In genomic region chr11:103120315-103120714, GRCm38 (mm10) we compare ENCODE assay signal across 19 mouse cellular contexts. TPM values are rescaled to one million over a fixed set of nuclear protein-coding genes. Genes with fewer than 3 reads are reported as not detected.
DNase-seq lines count a peak whose midpoint lies in the region; ATAC-seq and TF ChIP-seq lines count a peak whose summit lies in the region.
"Had no signal": no experiment of that assay in that cellular context is flagged by ENCODE, and none has a peak within 500 bp of the region (broad histone marks: within the 10 kb centered on the region; RNA-seq: fewer than 3 reads in every experiment).

No protein-coding gene starts in this region.

- H3K27ac ChIP-seq in heart, embryonic 13.5 days (replicated peaks) = no peak overlapping the region
- H3K27ac ChIP-seq in liver, embryonic 11.5 days (ENCODE audit: low read depth, low read length) = no peak overlapping the region
- H3K27ac ChIP-seq: limb, embryonic 10.5 days; liver, embryonic 12.5 days; macrophage; midbrain, embryonic 12.5 days had no signal

- no peak overlapping the region for H3K4me3 ChIP-seq in heart, embryonic 13.5 days
- H3K4me3 ChIP-seq in myocyte = no peak overlapping the region
- H3K4me3 ChIP-seq in liver, embryonic 11.5 days (ENCODE audit: low read depth, low read length) = no peak overlapping the region
- H3K4me3 ChIP-seq: erythroblast, embryonic 14.5 days; limb, embryonic 10.5 days; liver, embryonic 12.5 days; midbrain, embryonic 12.5 days had no signal

- peaks cover 19% of the 10 kb centered on the region for H3K4me1 ChIP-seq in heart, embryonic 13.5 days
- H3K4me1 ChIP-seq in liver, embryonic 11.5 days (replicated peaks; ENCODE audit: control insufficient read depth, insufficient read depth, low read length) = peaks cover 18% of the 10 kb centered on the region

- no peaks in the 10 kb centered on the region for H3K9me3 ChIP-seq in heart, embryonic 13.5 days
- no peaks in the 10 kb centered on the region for H3K9me3 ChIP-seq in liver, embryonic 11.5 days (ENCODE audit: control insufficient read depth, low read length)
- H3K9me3 ChIP-seq: limb, embryonic 10.5 days; liver, embryonic 12.5 days; midbrain, embryonic 12.5 days had no signal

- H3K79me2 ChIP-seq in myocyte (ENCODE audit: control insufficient read depth, insufficient read depth) = peaks cover 22% of the 10 kb centered on the region

- H3K4me2 ChIP-seq in heart, embryonic 13.5 days = 0 out of 2 replicates have a peak overlapping the region, but pooled peaks have one; percentile 11
- peak overlapping the region; percentile 15 for H3K4me2 ChIP-seq in myocyte (ENCODE audit: low read depth)
- H3K4me2 ChIP-seq in liver, embryonic 11.5 days = no peak overlapping the region
- H3K4me2 ChIP-seq: liver, embryonic 12.5 days; midbrain, embryonic 12.5 days had no signal

- H3K27me3 ChIP-seq in heart, embryonic 13.5 days (replicated peaks) = no peaks in the 10 kb centered on the region
- no peaks in the 10 kb centered on the region for H3K27me3 ChIP-seq in myocyte (ENCODE audit: control insufficient read depth, insufficient read depth, insufficient read length)
- no peaks in the 10 kb centered on the region for H3K27me3 ChIP-seq in liver, embryonic 11.5 days (replicated peaks; ENCODE audit: control insufficient read depth, insufficient read depth, low read length)
- H3K27me3 ChIP-seq: CH12.LX; liver, embryonic 12.5 days; midbrain, embryonic 12.5 days had no signal

- H3ac ChIP-seq in myocyte (ENCODE audit: control insufficient read depth, insufficient read length) = no peak overlapping the region

- H3K36me3 ChIP-seq in heart, embryonic 13.5 days = no peaks in the 10 kb centered on the region
- no peaks in the 10 kb centered on the region for H3K36me3 ChIP-seq in myocyte (ENCODE audit: control insufficient read depth, insufficient read depth)
- H3K36me3 ChIP-seq in liver, embryonic 11.5 days (ENCODE audit: control insufficient read depth, insufficient read depth, low read length) = no peaks in the 10 kb centered on the region
- H3K36me3 ChIP-seq: limb, embryonic 10.5 days; liver, embryonic 12.5 days; midbrain, embryonic 12.5 days had no signal

- TF ChIP-seq POLR2A in myocyte (IDR thresholded peaks at IDR 0.05; ENCODE audit: insufficient read length, low read depth) = no peak

- H3K9ac ChIP-seq in heart, embryonic 13.5 days = no peak overlapping the region
- H3K9ac ChIP-seq in liver, embryonic 11.5 days (ENCODE audit: low read depth, low read length) = no peak overlapping the region
- H3K9ac ChIP-seq: liver, embryonic 12.5 days; midbrain, embryonic 12.5 days had no signal

- 52% methylated on average over 5 of the region's 5 CpGs for WGBS in heart, embryonic 13.5 days
- WGBS in liver, embryonic 11.5 days = 71% methylated on average over 5 of the region's 5 CpGs

- intact Hi-C loops in heart, postnatal 14 days (cut with DNase I) = no loop called here

- peak; percentile 30 for DNase-seq in adrenal gland, postnatal 14 days
- DNase-seq in adrenal gland, adult 8-10 months = no peak
- DNase-seq in heart, postnatal 14 days = no peak
- DNase-seq in lung, postnatal 10 days = peak; percentile 60
- no peak for DNase-seq in lung, adult 18-20 months
- DNase-seq in liver, embryonic 11.5 days (ENCODE audit: low spot score) = no peak
- DNase-seq: adrenal gland, postnatal 25 days; cerebellum, postnatal 10 days; thymus, postnatal 4 days had no signal

- no peak for ATAC-seq in heart, embryonic 13.5 days (ENCODE audit: extremely low read depth, insufficient number of reproducible peaks, low FRiP score, low TSS enrichment)
- ATAC-seq in liver, embryonic 11.5 days (replicated peaks; ENCODE audit: low FRiP score) = no peak
- ATAC-seq: forebrain, embryonic 16.5 days; intestine, embryonic 16.5 days; liver, embryonic 12.5 days had no signal

TF ChIP-seq in myocyte, 11 proteins besides CTCF, POLR2A, EP300 and RAD21:
- TF ChIP-seq POLR2AphosphoS2 (IDR thresholded peaks at IDR 0.05; ENCODE audit: insufficient read length, low read depth) (no peak), MYOG (IDR thresholded peaks at IDR 0.05; ENCODE audit: control insufficient read depth in 1 of 3, insufficient read depth in 1 of 3, insufficient read length in 2 of 3, low read depth in 2 of 3) (peak in 2 of 3 experiments; percentile 54 to 57), TCF3 (IDR thresholded peaks at IDR 0.05; ENCODE audit: insufficient read length, low read depth) (no peak), MYOD1 (IDR thresholded peaks at IDR 0.05; ENCODE audit: control insufficient read depth in 1 of 3, insufficient read length in 2 of 3, low read depth in 2 of 3) (peak in 2 of 3 experiments; percentile 42 to 46), CEBPB (IDR thresholded peaks at IDR 0.05; ENCODE audit: insufficient read depth, poor library complexity, severe bottlenecking) (no peak), E2F4 (IDR thresholded peaks at IDR 0.05; ENCODE audit: insufficient read depth) (no peak), REST (IDR thresholded peaks at IDR 0.05; ENCODE audit: insufficient read depth, insufficient read length) (no peak)
TF ChIP-seq in myocyte: peak in this region for 2.

RNA-seq across cellular contexts. Expression of gene Hexim1, which starts 4.3 kb away (rescaled TPM):
- total RNA-seq in adrenal gland, postnatal 14 days (2021) = 57.8 and 62.1 TPM in 2 replicates
- 10 to 100 TPM; 75.2 to 90.2 (median 86.0) TPM for total RNA-seq in adrenal gland, adult 8-10 months (2022)
- polyA plus RNA-seq in heart, embryonic 13.5 days (2015; fragmentation: Nextera tagmentation; extraction: Ambion mirVana) = 2.8 and 3.0 TPM in 2 replicates
- 10 to 100 TPM; 18.5 to 20.4 TPM for total RNA-seq in heart, postnatal 14 days (2021)
- 18.7 TPM for polyA plus RNA-seq in myocyte (2012; fragmentation: generic; extraction: Trizol)
- polyA plus RNA-seq in liver, embryonic 11.5 days (2014; fragmentation: Nextera tagmentation; extraction: Ambion mirVana) = 4.6 and 6.1 TPM in 2 replicates

RNA-seq across cellular contexts. Expression of gene Hexim2, which starts 11.9 kb away (rescaled TPM):
- total RNA-seq in adrenal gland, postnatal 14 days (2021) = 3.9 and 5.6 TPM in 2 replicates
- total RNA-seq in adrenal gland, adult 8-10 months (2022) = 1 to 10 TPM; 6.1 to 9.3 (median 8.6) TPM
- 5.7 and 6.2 TPM in 2 replicates for polyA plus RNA-seq in heart, embryonic 13.5 days (2015; fragmentation: Nextera tagmentation; extraction: Ambion mirVana)
- total RNA-seq in heart, postnatal 14 days (2021) = 1 to 10 TPM; 1.8 to 3.3 TPM
- 8.8 TPM for polyA plus RNA-seq in myocyte (2012; fragmentation: generic; extraction: Trizol)
- polyA plus RNA-seq in liver, embryonic 11.5 days (2014; fragmentation: Nextera tagmentation; extraction: Ambion mirVana) = 11.9 and 13.8 TPM in 2 replicates

RNA-seq across cellular contexts. Expression of gene Acbd4, which starts 18.8 kb away (rescaled TPM):
- total RNA-seq in adrenal gland, postnatal 14 days (2021) = 77.8 and 84.9 TPM in 2 replicates
- total RNA-seq in adrenal gland, adult 8-10 months (2022) = 100 to 1,000 TPM; 114 to 181 (median 146) TPM
- polyA plus RNA-seq in heart, embryonic 13.5 days (2015; fragmentation: Nextera tagmentation; extraction: Ambion mirVana) = 12.0 and 14.3 TPM in 2 replicates
- 10 to 100 TPM; 30.5 to 34.5 TPM for total RNA-seq in heart, postnatal 14 days (2021)
- 55.2 TPM for polyA plus RNA-seq in myocyte (2012; fragmentation: generic; extraction: Trizol)
- 24.5 and 30.7 TPM in 2 replicates for polyA plus RNA-seq in liver, embryonic 11.5 days (2014; fragmentation: Nextera tagmentation; extraction: Ambion mirVana)

RNA-seq across cellular contexts. Expression of gene Plcd3, which starts 18.9 kb away (rescaled TPM):
- total RNA-seq in adrenal gland, postnatal 14 days (2021) = 9.3 and 11.2 TPM in 2 replicates
- 10 to 100 TPM; 10.0 to 18.9 (median 13.6) TPM for total RNA-seq in adrenal gland, adult 8-10 months (2022)
- 7.8 and 8.7 TPM in 2 replicates for polyA plus RNA-seq in heart, embryonic 13.5 days (2015; fragmentation: Nextera tagmentation; extraction: Ambion mirVana)
- 10 to 100 TPM; 19.4 to 20.9 TPM for total RNA-seq in heart, postnatal 14 days (2021)
- 20.6 TPM for polyA plus RNA-seq in myocyte (2012; fragmentation: generic; extraction: Trizol)
- polyA plus RNA-seq in liver, embryonic 11.5 days (2014; fragmentation: Nextera tagmentation; extraction: Ambion mirVana) = 1.1 and 1.3 TPM in 2 replicates
- polyA plus RNA-seq: macrophage had no signal

RNA-seq across cellular contexts. Expression of gene Fmnl1, which starts 50.6 kb away (rescaled TPM):
- total RNA-seq in adrenal gland, postnatal 14 days (2021) = 14.4 and 30.4 TPM in 2 replicates
- total RNA-seq in adrenal gland, adult 8-10 months (2022) = 10 to 100 TPM; 29.3 to 40.6 (median 30.6) TPM
- 2.0 and 2.6 TPM in 2 replicates for polyA plus RNA-seq in heart, embryonic 13.5 days (2015; fragmentation: Nextera tagmentation; extraction: Ambion mirVana)
- total RNA-seq in heart, postnatal 14 days (2021) = 10 to 100 TPM; 16.8 to 21.6 TPM
- polyA plus RNA-seq in myocyte (2012; fragmentation: generic; extraction: Trizol) = 15.6 TPM
- 6.3 and 6.9 TPM in 2 replicates for polyA plus RNA-seq in liver, embryonic 11.5 days (2014; fragmentation: Nextera tagmentation; extraction: Ambion mirVana)

Comparison
In these comparisons a context has a peak if more than half of its experiments do, and no peak if none do; other contexts are left out.
1. DNase-seq: peak in adrenal gland, postnatal 14 days (single experiment) and lung, postnatal 10 days (single experiment); none in adrenal gland, adult 8-10 months (single experiment), heart, postnatal 14 days (0 of 2), lung, adult 18-20 months (0 of 2) and liver, embryonic 11.5 days (single experiment).